Mouse (Mus musculus) ES-E14 (cell line): ENCODE data around the gene Cdkn2b. TPM values are rescaled to one million over a fixed set of nuclear protein-coding genes. Genes with fewer than 3 reads are reported as not detected.

Experiments used
- DNase-seq: peaks from one replicate; pipeline ENCODE4 v3.0.0-alpha.2; 2013; ENCODE audit warnings: low read depth, low spot score
- H3K27ac ChIP-seq: 2 replicates; pipeline ENCODE4 v1.5.1; 2012; ENCODE audit warnings: low read depth, mild to moderate bottlenecking, low read length, moderate library complexity, mixed read lengths; ENCODE audit not compliant: poor library complexity, insufficient read depth, severe bottlenecking
- H3K36me3 ChIP-seq: 2 replicates; pipeline ENCODE4 v1.6.1; 2012; ENCODE audit warnings: mild to moderate bottlenecking, low read length, moderate library complexity, mixed read lengths; ENCODE audit not compliant: control insufficient read depth, poor library complexity, insufficient read depth, severe bottlenecking
- H3K4me1 ChIP-seq, 2 experiments: fragments of 150-350 bp in 1 of 2; sonication (generic) in 1 of 2; 2 replicates each; pipeline ENCODE4 v1.6.1; 2012; ENCODE audit warnings: low read length in 2 of 2, mild to moderate bottlenecking in 1 of 2, mixed read lengths in 1 of 2; ENCODE audit not compliant: control insufficient read depth in 2 of 2, insufficient read depth in 2 of 2, poor library complexity in 1 of 2
- H3K4me3 ChIP-seq, 2 experiments: fragments of 150-350 bp in 1 of 2; sonication (generic) in 1 of 2; 2 replicates each; pipeline ENCODE4 v1.5.1; 2012; ENCODE audit warnings: low read length in 2 of 2, low read depth in 1 of 2, mild to moderate bottlenecking in 1 of 2, mixed read lengths in 1 of 2; ENCODE audit not compliant: insufficient read depth in 1 of 2, poor library complexity in 1 of 2, severe bottlenecking in 1 of 2
- H3K9ac ChIP-seq: 2 replicates; pipeline ENCODE4 v1.6.1; 2012; ENCODE audit warnings: low read depth, mild to moderate bottlenecking, low read length, mixed read lengths; ENCODE audit not compliant: poor library complexity, insufficient read depth, severe bottlenecking
- H3K9me3 ChIP-seq: fragments of 150-350 bp; sonication (generic); 2 replicates; pipeline ENCODE4 v1.6.1; 2012; ENCODE audit warnings: low read depth, mild to moderate bottlenecking, low read length; ENCODE audit not compliant: control insufficient read depth, insufficient read depth
- CHD2 ChIP-seq: IDR thresholded peaks from 2 replicates; pipeline ENCODE4 v1.6.1; 2014; ENCODE audit warnings: mild to moderate bottlenecking, low read depth, low read length, inconsistent platforms
- HCFC1 ChIP-seq: IDR thresholded peaks from 2 replicates; pipeline ENCODE4 v1.6.1; 2012; ENCODE audit warnings: low read length, inconsistent platforms, borderline replicate concordance; ENCODE audit not compliant: insufficient read depth
- MAFK ChIP-seq: IDR thresholded peaks from 2 replicates; pipeline ENCODE4 v1.6.1; 2014; ENCODE audit warnings: mild to moderate bottlenecking, low read depth, low read length, inconsistent platforms; ENCODE audit not compliant: insufficient read depth
- ZC3H11A ChIP-seq: IDR thresholded peaks from 2 replicates; pipeline ENCODE4 v1.6.1; 2012; ENCODE audit warnings: low read depth, mild to moderate bottlenecking, inconsistent platforms, low read length, borderline replicate concordance
- ZNF384 ChIP-seq: IDR thresholded peaks from 2 replicates; pipeline ENCODE4 v1.6.1; 2012; ENCODE audit warnings: low read depth, low read length, inconsistent platforms
- in situ Hi-C, 2 experiments: fragments of 600-800 bp; cut with MboI; formaldehyde crosslinking; loops; one replicate each; pipeline ENCODE4 v1.15.1; 2025; ENCODE audit warnings: low sequenced_read_pairs in 2 of 2, inconsistent platforms in 1 of 2; ENCODE audit not compliant: unreplicated experiment in 2 of 2
- total RNA-seq: library from RNA; depleted of rRNA; stranded (reverse); fragments of 300-350 nt; gene quantifications from 2 replicates; pipeline ENCODE4 v1.2.3, GENCODE M21; 2012; rRNA removed

The Cdkn2b gene
- total RNA-seq, 1 experiment, result 34.3 TPM

DNA sequence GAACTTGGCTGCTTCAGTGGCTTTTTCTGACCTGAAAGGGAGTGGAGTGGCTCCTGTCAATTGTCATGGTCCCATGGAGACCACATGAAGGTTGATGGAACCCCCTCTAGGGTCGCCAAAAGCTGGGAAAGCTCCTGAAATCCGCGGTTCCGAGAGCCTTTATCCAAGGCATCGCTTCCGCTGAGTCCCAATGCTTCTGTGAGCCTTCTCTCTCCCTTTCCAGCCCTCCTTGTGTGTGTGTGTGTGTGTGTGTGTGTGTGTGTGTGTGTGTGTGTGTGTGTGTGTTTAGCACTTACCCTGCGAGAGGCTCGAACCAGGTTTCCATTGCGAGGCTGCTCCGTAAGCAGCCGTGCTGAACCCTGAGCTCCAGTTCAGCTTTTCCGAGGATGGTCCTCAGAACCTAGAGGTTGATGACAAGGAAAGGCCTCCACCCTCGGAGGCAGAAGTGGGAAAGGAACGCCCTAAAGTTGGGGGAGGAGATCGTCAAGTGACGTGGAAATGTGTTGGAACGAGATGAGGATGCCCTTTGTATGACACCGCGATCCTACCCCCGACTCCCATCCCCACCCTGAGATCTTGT, 37.8 kb downstream of the Cdkn2b start:
- H3K27ac ChIP-seq, result no peak overlapping the region
- no peaks in the 10 kb centered on the region for H3K36me3 ChIP-seq
- H3K4me1 ChIP-seq, result peaks cover 0 to 8% of the 10 kb centered on the region in 2 experiments; a peak in 2 of 4 replicates
- no peak for DNase-seq
- TF ChIP-seq MAFK (no peak), ZC3H11A (no peak), CHD2 (no peak), HCFC1 (no peak), ZNF384 (no peak)
- H3K9me3 ChIP-seq, result no peaks in the 10 kb centered on the region
- H3K9ac ChIP-seq, result no peak overlapping the region
- in situ Hi-C loops, result no loop called here
- H3K4me3 ChIP-seq, result peak overlapping the region; percentile 3 to 46; a peak in 1 of 4 replicates

DNA sequence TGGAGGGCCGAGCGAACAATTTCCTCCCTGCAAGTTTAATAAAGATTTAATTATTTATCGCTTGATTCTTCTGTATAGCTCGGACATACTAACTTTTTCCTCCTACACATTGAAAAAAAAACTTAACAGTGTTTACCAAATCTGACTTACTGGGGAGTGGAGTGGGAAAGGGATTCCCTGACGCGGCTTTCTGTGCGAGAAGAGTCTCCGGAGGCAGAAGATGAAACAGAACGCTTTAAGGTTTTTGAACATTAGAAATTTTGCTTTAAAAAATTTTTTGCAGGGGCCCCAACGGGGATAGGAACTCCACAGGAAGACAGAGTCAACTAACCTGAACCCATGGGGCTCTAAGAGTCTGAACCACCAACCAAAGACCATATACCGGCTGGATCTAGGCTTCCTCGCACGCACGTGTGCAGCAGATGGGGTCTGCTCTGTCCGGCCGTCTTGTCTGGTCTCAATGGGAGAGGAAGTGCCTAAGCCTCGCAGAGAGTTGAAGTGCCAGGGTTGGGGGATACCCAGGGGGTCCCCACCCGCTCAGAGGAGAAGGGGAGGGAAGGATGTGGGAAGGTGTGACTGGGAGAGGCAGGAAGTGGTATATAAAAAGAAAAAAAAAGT, 38.6 kb downstream of the Cdkn2b start:
- no peak overlapping the region for H3K27ac ChIP-seq
- H3K36me3 ChIP-seq, result no peaks in the 10 kb centered on the region
- no peaks in the 10 kb centered on the region for H3K9me3 ChIP-seq
- DNase-seq, result no peak
- no peak overlapping the region for H3K9ac ChIP-seq
- in situ Hi-C loops, result no loop called here
- peaks cover 0 to 8% of the 10 kb centered on the region in 2 experiments; a peak in 2 of 4 replicates for H3K4me1 ChIP-seq
- TF ChIP-seq HCFC1 (no peak), MAFK (no peak), CHD2 (no peak), ZNF384 (no peak), ZC3H11A (no peak)
- H3K4me3 ChIP-seq, result no peak overlapping the region

DNA sequence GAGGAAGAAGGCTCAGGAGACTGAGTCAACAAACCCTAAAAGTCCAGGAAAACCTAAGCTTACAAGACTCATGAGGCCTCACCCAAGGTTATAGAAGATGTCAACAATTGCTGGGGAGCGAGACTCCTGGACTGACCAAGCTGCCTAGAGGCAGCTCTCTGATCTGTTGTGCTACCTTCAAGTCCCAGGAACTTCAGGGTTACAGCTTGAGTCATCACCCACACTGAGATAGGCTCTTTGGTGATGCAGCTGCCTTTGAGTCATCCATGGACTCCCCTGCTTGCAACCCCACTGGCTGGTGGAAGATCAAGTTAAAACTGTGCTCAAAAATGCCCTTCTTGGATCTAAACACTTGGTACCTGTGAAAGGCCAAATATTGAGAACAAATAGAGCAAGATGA, 53.1 kb downstream of the Cdkn2b start:
- DNase-seq, result no peak
- in situ Hi-C loops, result no loop called here

More for the DNA sequence above, 53.1 kb downstream of the Cdkn2b start:
- Histone ChIP-seq H3K9ac (no peak overlapping the region), H3K36me3 (no peaks in the 10 kb centered on the region), H3K4me1 (no peaks in the 10 kb centered on the region), H3K27ac (no peak overlapping the region), H3K9me3 (no peaks in the 10 kb centered on the region), H3K4me3 (no peak overlapping the region)
- TF ChIP-seq ZNF384 (no peak), MAFK (no peak), CHD2 (no peak), HCFC1 (no peak), ZC3H11A (no peak)

Other genes with a start within 250 kb of the Cdkn2b start
- gene Mtap, start 173.9 kb downstream of the Cdkn2b start, total RNA-seq, result 35.5 and 59.3 TPM in 2 replicates
- 26.9 and 53.4 TPM in 2 replicates for gene Cdkn2a, start 16.4 kb downstream of the Cdkn2b start, total RNA-seq